Mouse (Mus musculus) bone marrow macrophage, adult 2 months (primary cell): Measurements from ENCODE around the gene Cacnb1.

Experiments used
- CTCF ChIP-seq: IDR thresholded peaks from 2 replicates; pipeline ENCODE4 v1.5.1; 2012; ENCODE audit warnings: low read depth, mild to moderate bottlenecking, low read length, moderate library complexity
- POLR2A ChIP-seq: IDR thresholded peaks from 2 replicates; pipeline ENCODE4 v1.6.1; 2012; ENCODE audit warnings: mild to moderate bottlenecking, low read depth, low read length, borderline replicate concordance

DNA sequence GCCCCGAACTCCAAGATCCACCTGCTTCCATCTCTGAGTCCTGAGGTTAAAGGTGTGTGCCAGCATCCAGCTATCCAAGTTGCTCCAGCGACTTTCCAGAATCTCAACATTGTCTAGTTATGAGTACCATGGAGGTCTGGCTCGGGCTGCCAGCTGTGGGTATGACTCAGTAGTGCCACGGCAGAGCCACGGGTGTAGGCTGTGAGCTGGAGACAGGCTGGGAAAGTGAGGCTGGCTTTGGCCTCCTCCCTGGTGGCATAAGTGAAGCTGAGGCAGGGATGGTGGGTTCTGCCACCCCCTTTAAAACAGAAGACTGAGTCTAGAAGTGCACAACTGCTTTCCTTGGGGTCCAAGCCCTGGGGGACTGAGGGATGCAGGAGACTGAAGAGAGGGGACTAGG is 11.2 kb upstream of the Cacnb1 start:
- TF ChIP-seq CTCF (no peak), POLR2A (no peak)
